Mouse (Mus musculus) embryo, embryonic 11.5 days (tissue): ENCODE results near the gene Dbp.
A peak's percentile ranks its signal among the peaks of the same experiment; 100 is the strongest.

ENCODE experiments used
- DNase-seq: peaks from one replicate; pipeline ENCODE4 v3.0.0-alpha.2; 2012; ENCODE audit warnings: low read depth, low spot score

The Dbp gene

DNA sequence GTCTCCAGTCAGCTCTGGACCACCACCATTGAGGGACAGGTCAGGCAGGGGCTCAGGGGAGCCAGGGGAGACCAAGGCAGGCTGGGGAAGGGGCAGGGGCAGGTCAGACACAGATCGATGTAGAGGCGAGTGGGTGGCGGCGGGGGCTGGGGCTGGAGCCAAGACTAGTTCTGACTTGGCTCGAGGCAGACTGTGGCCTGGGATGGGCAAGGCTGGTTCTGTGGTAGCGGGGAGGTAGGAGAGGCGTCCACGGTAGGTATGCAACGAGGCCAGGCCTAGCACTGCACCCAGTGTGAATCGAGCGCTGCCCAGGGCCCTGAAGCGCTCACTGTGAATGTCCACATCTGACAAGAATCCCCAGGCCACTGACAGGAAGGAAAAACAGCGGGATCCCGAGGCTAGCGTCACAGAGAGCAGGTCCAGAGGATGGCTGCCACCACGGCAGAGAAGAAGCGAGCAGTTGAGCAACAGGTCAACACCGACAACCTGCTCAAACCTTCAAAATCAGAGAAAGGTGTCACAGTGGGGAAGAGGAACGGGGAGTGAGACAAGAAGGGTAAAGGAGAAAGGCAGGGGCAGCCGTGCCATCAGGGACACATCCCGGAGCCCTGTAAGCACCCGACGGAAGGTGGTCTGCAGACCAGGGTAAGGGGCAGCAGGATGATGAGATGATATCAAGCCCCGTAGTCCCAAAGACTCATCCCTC lies 6.6 kb downstream of the Dbp start:
- DNase-seq, result no peak

DNA sequence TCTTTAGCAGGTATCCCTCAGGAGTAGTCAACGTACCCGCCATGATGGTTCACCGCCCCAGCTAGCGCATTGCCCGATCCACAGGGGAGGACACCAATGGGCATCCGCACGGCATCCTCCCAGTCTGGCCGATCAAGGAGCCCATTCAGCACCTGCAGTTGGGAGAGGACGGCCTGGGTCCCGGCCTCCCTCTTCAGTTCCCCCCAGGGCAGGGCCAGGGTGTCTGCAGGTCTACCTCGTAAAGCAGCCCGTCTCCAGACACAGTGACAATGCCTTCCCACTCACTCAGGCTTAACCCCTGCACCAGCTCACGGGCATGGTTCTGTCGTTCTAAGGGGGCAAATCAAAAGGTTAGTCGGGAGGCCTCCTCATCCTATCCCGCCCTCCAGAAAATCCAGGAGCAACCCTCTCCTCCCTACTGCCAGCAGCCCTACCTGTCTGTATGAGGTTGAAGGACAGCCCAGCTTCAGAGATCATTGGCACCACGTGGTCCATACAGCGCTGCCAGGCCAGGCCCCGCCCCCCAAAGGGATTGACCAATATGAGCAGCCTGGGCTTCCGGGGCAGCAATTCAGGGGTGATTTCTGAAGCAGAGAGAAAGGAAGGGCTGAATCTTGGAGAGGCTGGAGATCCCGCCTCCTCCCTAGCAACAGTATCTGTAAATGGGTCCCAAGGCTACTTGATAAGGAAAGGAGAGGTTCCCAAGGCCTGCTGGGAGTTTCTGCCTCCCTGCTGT lies 7.3 kb downstream of the Dbp start:
- no peak for DNase-seq

DNA sequence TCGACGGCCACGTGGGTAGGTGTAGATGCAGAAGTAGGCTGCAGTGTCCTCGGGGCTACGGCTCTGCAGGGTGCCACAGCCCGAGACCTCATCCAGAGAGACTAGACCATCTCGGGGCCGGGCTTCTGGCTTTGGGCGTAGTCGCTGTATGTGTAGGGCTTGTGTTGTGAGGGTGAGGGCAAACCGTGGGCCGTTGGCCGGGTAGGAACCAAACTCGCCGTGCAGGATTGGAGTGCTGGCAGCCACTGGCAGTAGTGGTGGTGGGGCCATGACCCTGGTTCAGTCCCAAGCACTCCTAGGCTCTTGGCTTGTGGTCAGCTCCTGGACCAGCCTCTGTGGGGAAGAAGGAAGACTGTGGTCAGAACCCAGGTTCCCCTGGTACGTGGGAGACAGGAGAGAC lies 8.5 kb downstream of the Dbp start:
- no peak for DNase-seq

DNA sequence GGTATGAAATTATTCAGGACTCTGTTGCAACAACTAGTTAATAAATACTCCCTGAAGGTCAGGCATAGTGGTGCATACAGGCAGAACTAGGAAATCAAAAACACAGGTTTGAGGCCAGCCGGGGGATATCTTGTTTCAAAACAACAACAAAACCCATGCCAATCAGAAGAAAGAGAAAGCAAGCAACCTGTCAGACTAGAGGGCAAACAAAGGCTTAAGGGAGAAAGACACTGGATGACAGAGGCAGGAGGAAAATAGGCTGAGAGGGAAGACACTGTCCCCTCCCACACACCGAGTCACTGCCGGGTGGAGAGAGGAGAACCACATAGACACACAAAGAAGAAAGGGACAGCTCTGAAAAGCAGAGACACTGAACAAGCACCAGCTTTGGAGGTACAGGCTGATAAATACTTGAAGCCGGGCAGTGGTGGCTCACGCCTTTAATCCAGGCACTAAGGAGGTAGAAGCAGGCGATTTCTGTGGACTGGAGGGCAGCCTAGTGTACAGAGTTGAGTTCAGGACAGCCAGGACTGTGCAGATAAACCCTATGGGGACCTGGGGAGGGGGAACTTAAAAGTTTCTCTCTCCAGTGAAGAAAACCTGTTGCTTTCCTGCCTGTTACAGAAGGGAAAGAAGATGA lies 9.1 kb downstream of the Dbp start:
- no peak for DNase-seq

DNA sequence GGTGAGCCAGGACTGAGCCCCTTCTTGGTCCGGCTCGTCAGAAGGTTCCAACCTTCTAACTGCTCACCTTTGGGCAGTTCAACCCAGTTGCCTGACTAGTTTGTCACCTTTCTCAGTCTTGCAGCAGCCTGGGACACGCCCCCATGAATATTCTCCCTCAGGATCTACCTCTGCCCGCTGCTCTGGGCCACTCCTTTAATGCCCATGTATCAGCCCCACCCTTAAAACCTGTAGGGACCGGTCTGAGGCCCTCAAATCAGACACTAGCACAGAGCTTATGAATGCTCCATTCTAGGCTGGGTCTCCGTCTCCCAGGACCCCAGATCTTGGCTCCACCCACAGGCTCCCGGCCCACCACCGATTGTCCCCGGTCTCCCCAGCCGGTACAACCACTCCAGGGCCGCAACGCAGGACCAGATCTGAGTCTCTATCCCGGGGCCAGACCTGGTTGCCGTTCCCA lies 9.8 kb downstream of the Dbp start:
- DNase-seq, result no peak

DNA sequence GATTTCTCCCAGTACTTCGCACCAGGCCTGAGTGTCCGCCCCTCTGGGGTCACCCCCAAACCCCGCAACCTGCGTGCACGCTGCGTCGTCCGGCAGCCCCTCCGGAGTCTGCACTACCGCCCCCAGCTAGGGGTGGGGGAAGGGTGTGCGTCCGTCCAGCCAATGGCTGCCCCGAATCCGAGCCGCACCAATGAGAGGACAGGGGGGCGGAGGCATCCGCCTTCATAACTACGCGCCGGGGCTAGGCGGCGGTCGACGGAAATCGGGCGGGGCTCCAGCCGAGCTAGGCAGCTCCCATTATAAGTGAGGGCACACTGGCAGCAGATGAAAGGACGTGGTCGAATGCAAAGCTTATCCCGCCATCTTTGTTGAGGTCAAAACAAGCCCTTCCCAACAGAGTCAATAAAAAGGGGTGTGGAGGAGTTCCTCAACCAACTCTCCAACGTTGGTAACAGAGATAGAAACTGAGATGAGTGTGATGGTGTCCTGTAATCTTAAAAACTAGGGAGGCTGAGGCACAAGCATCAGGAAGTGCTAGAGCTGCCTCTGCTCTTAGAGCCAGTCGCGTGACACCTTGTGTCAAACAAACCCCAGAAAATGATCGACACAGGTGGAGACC lies 10.3 kb downstream of the Dbp start, which contains the start of gene Rpl18:
Gene Rpl18, plus strand, starts transcription at position 368 of the 619 bp plus-strand sequence.
- peak; percentile 92 for DNase-seq

DNA sequence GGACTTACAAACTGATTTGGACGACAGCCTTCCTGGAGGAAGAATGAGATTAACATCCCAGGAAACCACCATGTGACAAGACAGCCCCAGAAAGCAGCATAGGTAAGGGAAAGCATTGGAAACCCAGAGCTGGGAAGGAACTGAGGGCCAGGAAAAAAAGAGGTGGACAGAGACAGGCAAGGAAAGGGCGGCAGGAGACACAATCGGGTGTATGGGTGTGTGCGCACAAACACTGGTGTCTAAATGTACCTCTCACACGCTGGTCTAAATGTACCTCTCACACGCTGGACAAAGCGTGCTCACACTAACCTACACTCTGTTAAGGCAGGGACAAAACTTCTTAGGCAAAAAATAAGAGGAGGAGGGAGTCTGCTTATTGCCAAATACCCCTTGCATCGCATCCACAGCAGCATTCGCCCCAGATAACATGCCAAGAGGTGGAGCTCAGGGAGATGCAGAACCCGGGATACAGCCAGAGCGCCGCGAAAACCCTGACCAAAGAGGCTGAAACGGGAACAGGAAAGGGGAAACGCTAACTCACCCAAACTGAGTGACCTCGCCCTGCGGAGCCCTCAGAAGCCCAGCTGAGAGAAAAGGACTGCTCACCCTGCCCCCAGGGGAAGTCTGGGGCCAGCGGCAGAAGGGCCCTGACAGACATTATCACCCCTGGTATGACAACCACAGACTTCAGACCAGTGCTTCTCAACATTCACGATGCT lies 11.0 kb downstream of the Dbp start:
- no peak for DNase-seq

DNA sequence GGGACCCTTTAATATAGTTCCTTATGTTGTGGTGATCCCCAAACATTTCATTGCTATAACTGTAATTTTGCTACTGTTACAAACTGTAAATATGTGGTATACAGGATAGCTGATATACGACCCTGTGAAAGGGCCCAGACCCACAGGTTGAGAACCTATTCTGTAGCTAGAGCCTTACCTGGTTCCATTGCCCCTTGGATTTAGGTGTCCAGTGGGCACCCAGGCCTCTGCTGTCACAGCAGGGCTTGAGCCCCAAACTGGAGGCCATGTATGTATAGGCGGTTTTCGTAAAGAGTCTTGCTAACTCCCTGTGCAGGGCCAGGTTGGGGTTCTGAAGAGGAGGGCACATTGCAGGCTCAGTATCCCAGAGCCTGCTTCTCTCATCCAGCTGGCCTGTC lies 11.6 kb downstream of the Dbp start:
- DNase-seq, result no peak

DNA sequence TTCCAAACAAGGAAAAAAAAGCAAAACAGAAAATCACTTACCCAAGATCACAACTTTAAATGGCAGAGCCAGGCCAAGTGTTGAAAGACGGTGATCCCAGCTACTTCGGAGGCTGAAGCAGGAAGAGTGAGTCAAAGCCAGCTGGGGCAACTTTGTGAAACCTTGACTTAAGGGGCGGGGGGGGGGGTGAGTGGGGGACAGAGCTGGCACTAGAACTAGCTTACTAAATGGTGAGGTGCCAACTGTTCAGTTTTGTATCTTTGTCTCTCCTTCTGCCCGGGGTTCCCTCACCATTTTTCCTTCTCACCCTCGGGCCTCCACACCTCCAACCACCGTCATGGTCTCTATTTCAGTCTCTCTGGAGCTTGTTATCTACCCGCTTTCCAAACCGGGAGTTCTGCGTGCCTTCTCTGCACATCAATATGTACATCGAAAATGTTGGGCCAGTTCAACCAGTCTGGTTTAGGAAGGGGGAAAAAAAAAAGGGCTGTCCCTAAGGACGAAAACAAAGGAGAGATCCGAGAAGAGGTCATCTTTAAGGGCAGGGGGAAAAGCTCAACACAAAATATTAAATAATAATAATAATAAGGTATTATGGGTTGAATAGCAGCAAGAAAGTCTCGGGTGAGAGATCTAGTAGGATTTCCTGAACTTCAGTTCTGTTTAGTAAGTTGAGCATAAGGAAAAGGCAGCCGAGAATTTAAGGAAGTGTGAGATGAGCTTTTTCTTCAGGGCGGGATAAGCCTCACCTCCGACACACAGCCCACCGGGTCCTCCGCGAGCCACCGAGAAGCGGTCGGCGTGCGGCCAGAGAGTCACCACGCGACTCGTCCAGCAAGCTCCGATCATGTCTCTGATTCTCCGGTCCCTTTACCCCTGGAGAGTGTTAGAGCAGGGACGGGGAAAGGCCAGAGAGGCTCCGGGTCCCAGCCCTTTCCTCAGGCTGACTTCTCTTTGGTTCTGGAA lies 12.3 kb downstream of the Dbp start:
- DNase-seq, result no peak

DNA sequence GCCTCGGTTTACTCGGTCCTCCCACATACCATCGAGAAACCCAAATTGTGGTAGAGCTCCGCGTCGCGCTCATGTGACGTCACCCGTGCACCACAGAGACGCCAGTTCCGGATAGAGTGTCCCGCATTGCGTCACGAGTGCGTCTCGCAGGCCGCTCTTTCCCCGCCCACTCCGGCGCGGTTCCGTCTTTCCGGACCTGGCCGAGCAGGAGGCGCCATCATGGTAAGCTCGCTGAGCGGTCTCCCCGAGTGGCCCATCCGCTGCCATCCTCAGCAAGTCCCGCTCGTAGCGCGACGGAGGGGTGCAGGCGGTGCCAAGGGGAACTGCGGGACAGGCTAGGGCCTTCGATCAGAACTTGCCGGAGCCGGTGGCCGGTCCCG lies 13.0 kb downstream of the Dbp start, which contains the start of gene Sphk2:
Gene Sphk2, minus strand, starts transcription at position 85 of the 380 bp plus-strand sequence.
- DNase-seq, result peak; percentile 99

DNA sequence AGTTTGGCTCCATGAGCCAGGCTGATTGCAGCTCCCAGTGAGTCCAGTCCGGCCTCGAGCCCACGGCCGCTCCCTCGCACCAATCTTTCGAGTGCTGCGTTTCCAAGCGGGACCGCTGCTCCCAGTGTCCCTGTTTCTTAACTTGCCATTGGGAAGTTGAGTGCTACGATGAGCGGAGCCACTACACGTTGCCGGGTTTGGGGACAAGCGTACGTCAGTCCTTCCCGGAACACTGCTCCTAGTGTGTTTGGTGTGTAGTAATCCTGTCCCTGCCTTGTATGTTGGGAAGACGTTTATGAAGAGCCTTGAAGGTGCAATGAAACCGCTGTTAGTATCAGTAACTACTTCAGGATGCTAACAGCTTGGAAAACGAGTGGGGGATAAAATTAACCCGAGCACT lies 13.4 kb downstream of the Dbp start:
- DNase-seq, result no peak

DNA sequence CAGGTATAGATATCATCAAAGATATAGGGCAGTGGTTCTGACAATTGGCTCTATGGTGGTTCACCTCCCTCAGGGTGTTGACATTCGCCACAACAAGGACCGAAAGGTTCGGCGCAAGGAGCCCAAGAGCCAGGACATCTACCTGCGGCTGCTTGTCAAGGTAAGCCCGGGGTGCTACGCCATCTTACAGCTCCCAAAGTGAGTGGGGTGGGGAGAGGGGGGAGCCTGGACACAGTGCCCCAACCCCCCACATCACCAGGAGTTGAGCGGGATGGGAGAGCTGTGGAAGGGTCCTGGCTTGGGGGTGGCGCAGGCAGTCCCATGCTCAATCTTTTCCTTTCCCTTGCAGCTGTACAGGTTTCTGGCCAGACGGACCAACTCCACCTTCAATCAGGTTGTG lies 14.3 kb downstream of the Dbp start:
- DNase-seq, result no peak

DNA sequence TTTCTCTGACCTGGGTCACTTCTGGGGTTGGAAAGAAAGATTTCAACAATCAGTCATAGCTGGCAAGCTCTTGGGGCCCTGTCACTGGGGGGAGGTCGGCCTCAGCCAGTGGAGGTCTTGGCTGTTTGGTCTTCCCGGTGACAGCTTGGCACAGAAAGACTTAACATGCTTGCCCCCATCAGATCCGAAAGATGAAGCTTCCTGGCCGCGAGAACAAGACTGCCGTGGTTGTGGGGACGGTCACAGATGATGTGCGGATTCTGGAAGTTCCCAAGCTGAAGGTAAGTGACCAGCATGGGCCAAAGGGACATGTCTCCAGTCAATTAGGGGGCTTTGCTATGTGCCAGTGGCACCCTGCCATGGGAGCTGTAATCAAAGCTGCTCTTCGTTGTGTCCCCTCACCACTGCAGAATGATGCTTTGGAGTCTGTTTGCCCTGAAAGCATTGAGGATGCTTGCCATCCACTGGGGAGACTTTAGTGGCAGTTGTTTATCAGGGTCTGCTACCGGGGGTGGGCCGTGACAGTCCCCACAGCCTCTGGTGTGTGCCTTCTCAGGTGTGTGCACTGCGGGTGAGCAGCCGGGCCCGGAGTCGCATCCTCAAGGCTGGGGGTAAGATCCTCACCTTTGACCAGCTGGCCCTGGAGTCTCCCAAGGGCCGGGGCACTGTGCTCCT lies 15.0 kb downstream of the Dbp start:
- DNase-seq, result no peak

DNA sequence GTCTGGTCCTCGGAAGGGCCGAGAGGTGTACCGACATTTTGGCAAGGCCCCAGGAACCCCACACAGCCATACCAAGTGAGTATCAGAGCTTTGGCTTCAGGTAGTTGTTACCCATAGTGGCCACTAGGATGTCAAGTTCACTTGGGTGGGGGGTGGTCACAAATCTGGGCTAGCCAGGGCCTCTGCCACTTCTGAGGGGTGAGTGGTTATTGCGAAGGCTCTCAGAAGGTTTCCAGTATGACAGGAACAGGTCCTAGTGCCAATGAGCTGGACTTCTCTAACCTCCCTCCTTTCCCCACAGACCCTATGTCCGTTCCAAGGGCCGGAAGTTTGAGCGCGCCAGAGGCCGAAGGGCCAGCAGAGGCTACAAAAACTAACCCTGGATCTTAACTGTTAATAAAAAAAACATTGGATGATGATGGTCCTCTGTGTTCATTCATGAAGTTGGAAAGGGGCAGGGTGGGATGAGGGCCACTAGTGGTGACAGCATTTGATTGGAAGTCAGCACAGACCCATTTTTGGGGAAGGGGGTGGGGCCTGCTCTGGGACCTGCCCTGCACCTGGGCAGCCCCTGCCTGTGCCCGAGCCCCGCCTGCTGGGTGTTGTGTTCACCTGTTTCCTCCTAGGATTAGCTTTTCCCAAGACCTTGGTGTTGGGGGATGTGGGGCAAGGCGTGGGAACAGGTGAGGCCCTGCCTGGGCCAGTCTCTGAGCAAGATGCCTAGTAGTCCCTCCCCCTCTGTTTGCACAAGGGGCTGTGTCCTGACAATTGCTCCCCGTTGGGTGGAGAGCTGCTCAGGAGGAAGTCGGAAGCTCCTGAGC lies 15.7 kb downstream of the Dbp start, which contains the start of gene Fam83e:
Gene Fam83e, plus strand, starts transcription at position 800 of the 821 bp plus-strand sequence.
- no peak for DNase-seq

DNA sequence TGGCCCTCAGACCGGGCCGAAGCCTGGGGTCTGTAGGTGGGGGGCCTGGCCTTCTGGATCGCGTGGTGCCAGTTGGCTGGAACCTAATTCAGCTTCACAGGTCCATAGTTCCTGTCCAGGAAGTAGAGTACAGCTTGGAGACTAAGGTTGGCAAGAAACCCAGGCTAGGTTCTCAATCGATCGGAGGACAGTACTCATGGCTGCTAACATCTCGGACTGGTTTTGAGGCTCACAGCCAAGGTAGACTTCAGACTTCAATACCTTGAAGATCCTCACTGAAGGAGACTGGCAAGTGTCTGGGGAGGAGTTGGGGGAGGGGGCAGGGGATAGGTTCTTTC lies 16.3 kb downstream of the Dbp start:
- DNase-seq, result no peak

DNA sequence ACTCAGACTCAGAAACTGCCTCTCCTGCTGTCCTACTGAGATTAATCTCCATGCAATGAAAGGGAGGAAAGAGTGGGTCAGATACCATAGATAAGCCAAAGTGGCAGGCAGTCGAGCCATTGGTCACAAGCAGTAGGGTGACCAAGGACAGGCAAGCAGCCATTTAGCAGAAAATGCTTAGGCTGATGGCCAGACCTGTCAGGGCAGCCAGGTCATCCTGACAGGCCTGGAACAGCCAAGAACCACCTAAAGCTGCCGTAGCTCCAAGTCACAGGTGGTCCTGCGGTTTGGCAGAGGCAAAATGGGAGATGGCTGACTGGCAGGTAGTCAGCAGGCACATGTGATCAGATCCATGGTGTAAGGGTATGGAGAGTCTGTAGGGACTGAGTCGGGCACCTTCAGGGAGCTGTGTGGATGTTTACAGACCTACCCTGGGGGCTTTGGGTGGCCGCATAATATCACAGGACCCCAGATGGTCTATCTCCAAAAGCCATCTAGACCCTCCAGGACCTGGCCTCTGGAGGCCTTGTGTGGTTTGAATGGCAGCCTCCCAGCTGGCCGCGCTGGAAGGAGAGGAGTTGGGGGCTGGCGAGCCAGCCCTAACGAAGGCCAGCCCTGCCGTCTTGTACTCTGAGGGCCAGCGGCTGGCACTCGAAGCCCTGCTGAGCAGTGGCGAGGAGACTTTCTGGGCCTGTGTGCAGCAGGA lies 16.9 kb downstream of the Dbp start:
- DNase-seq, result no peak

DNA sequence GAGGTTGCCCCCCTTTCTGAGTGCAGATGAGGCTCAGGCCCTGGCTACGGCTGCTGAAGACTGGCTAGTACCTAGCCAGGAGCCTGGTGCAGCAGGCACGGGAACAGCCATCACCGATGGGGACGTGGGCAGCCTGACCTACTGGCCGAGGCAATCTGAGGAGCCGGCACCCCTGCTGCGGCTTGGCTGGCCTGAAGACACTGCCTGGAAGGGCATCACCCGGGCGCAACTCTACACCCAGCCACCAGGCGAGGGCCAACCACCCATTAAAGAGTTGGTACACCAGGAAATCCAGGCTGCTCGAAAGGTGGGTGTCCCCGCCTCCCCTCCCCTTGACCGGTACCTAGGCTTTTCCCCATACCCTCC lies 17.4 kb downstream of the Dbp start:
- DNase-seq, result no peak

DNA sequence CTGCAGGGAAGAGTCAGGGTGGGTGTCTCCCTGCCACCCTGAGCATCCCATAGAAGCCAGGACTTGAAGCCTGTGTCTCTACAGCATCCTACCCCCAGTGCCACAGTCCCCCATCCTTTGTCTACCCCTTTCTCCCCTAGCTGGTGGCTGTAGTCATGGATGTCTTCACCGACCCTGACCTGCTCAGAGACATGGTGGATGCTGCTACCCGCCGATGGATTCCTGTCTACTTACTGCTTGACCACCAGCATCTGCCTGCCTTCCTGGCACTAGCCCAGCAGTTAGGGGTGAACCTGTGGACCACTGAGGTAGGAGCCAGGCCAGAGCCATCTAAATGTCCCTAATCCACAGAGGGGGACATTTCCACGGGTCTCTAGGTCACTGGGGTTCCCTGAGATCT lies 18.4 kb downstream of the Dbp start:
- DNase-seq, result no peak
